Mouse (Mus musculus): ENCODE measurements around the gene Flywch1.

DNA sequence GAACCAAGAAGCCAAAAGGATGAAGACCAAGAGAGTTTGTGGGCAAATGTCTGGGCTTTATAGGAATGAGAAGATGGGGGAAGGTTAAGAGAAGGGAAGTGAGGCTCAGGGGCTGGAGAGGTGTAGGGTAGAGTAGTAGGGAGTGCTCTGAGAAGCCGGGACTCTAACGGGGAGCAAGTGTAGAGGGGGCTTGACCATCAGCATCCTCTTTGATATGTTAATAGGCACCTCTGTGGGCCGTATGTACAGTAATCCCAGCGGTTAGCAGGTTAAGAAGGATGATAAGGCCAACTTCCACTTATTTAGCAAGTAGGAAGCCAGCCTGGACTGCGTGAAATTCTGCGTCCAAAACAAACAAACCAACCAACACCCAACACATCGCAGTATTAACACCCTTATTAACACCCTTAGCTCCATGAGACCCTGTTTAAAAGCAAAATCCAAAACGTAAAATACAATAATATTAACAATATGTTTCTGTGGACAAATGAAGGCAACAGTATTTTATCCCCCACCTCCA lies 18.4 kb upstream of the Flywch1 start:
- TF ChIP-seq GATA1 (IDR thresholded peaks at IDR 0.05; ENCODE audit: borderline replicate concordance, low read length) = no peak
- TF ChIP-seq FLI1 (IDR thresholded peaks at IDR 0.05; ENCODE audit: low read length) = no peak

Data from megakaryocyte, embryonic 14.5 days (primary cell).